Mouse (Mus musculus) layer of hippocampus, adult 11-12 months (tissue): ENCODE measurements around the gene Anapc5.

Source experiments
- DNase-seq: peaks from one replicate; pipeline ENCODE4 v3.0.0; 2022; ENCODE audit warnings: low spot score

Anapc5 gene

GRCm38 (mm10) chr5:122767283-122767682 is 53.9 kb downstream of the Anapc5 start:
- DNase-seq = no peak

GRCm38 (mm10) chr5:122764032-122764464 is 57.1 kb downstream of the Anapc5 start:
- no peak for DNase-seq

- no peak for DNase-seq
Measured at GRCm38 (mm10) chr5:122763271-122764031, 57.7 kb downstream of the Anapc5 start.

- no peak for DNase-seq
Measured at GRCm38 (mm10) chr5:122756680-122757079, 64.5 kb downstream of the Anapc5 start.

- DNase-seq = no peak
Measured at GRCm38 (mm10) chr5:122756144-122756543, 65.0 kb downstream of the Anapc5 start.

GRCm38 (mm10) chr5:122755620-122756019 is 65.5 kb downstream of the Anapc5 start:
- no peak for DNase-seq

GRCm38 (mm10) chr5:122754477-122754876 is 66.7 kb downstream of the Anapc5 start:
- DNase-seq = no peak

- DNase-seq = no peak
Measured at GRCm38 (mm10) chr5:122747950-122748349, 73.2 kb downstream of the Anapc5 start.

- DNase-seq = no peak
Measured at GRCm38 (mm10) chr5:122743880-122744422, 77.2 kb downstream of the Anapc5 start.
